Mouse (Mus musculus) A20 (cell line): ENCODE results near the gene Fam69b.

ENCODE experiments used
- DNase-seq: peaks from one replicate; pipeline ENCODE4 v3.0.0-alpha.2; 2011; ENCODE audit warnings: low read depth, low spot score

The Fam69b gene

GRCm38 (mm10) chr2:26627921-26628739 is at the start of gene Fam69b:
TSS of gene Fam69b (plus strand) at chr2:26628457.
- DNase-seq: no peak

GRCm38 (mm10) chr2:26579714-26580113 is 48.5 kb upstream of the Fam69b start, which contains the start of gene Egfl7:
TSS of gene Egfl7 (plus strand) at chr2:26580014.
- no peak for DNase-seq

GRCm38 (mm10) chr2:26580751-26581150 is 47.5 kb upstream of the Fam69b start:
- DNase-seq: no peak

GRCm38 (mm10) chr2:26582203-26582602 is 46.1 kb upstream of the Fam69b start:
- peak; percentile 81 for DNase-seq

- no peak for DNase-seq
Observed at GRCm38 (mm10) chr2:26582741-26583140, 45.5 kb upstream of the Fam69b start.

GRCm38 (mm10) chr2:26583640-26584039 is 44.6 kb upstream of the Fam69b start:
- DNase-seq: no peak

GRCm38 (mm10) chr2:26585713-26586112 is 42.5 kb upstream of the Fam69b start:
- no peak for DNase-seq

- peak; percentile 70 for DNase-seq
Observed at GRCm38 (mm10) chr2:26586294-26587043, 41.8 kb upstream of the Fam69b start, which contains the start of gene Gm20532. TSS of gene Gm20532 (plus strand) at chr2:26586639.

- DNase-seq: no peak
Observed at GRCm38 (mm10) chr2:26587044-26587405, 41.2 kb upstream of the Fam69b start.

GRCm38 (mm10) chr2:26588573-26588972 is 39.7 kb upstream of the Fam69b start:
- no peak for DNase-seq

GRCm38 (mm10) chr2:26589284-26589683 is 39.0 kb upstream of the Fam69b start:
- DNase-seq: no peak

- DNase-seq: no peak
Observed at GRCm38 (mm10) chr2:26590282-26590681, 38.0 kb upstream of the Fam69b start.

GRCm38 (mm10) chr2:26590962-26591361 is 37.3 kb upstream of the Fam69b start:
- no peak for DNase-seq

GRCm38 (mm10) chr2:26591416-26591815 is 36.8 kb upstream of the Fam69b start:
- DNase-seq: no peak

GRCm38 (mm10) chr2:26593211-26594021 is 34.8 kb upstream of the Fam69b start:
- DNase-seq: no peak

GRCm38 (mm10) chr2:26594022-26594346 is 34.3 kb upstream of the Fam69b start:
- DNase-seq: peak; percentile 79

GRCm38 (mm10) chr2:26594461-26594933 is 33.8 kb upstream of the Fam69b start:
- no peak for DNase-seq

GRCm38 (mm10) chr2:26594934-26595724 is 33.1 kb upstream of the Fam69b start:
- no peak for DNase-seq

GRCm38 (mm10) chr2:26595725-26596435 is 32.4 kb upstream of the Fam69b start:
- no peak for DNase-seq

GRCm38 (mm10) chr2:26596898-26597297 is 31.4 kb upstream of the Fam69b start:
- DNase-seq: no peak
